Comparison of ENCODE assay signal across 21 mouse cellular contexts in the genomic region with DNA sequence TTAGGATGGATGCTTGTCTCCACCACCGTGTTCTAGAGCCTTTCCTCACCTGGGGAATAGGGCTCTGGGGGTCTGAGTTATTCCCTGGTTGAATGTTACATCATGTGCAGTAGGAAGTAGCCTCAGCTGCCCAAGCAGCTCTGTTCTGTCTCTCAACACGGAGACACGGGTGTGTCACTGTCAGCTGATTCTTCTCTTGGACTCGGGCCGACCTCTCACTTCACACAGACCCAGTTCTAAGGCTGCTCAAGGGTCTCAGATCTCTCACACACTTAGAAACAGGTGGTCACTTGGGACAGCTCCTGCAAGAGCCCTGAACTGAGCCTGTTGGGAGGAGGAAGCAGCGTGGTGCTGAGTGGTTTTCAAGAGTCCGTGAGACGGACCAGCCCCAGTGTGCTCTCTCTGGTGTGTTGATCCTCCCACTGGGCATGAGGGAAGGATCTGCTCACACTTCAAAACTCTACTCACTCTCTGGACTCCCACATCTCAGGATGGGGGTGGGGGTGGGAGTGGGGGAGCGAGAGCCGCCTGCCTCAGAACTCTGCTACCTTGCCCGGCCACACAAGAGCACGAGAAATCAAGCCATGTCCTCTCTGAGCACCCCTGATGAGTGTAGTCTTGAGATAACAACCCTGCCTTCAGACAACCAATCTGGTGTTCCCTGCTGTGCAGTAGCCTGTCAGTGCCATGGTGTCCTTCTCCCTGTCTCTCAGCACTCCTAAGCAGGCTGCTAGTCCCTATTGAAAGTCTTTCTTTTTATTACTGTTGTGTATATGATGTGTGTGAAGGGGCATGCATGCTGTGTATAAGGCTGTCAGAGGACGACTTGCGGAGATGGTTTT. TPM values are rescaled to one million over a fixed set of nuclear protein-coding genes. Genes with fewer than 3 reads are reported as not detected.
"Had no signal": no experiment of that assay in that cellular context is flagged by ENCODE, and none has a peak within 500 bp of the region (broad histone marks: within the 10 kb centered on the region; RNA-seq: fewer than 3 reads in every experiment).

No protein-coding gene starts in this region.

- H3K4me2 ChIP-seq: hindbrain, embryonic 15.5 days; limb, embryonic 12.5 days; midbrain, embryonic 13.5 days; neural tube, embryonic 15.5 days had no signal

- H3K27ac ChIP-seq: hindbrain, embryonic 15.5 days; kidney, postnatal 0 days; limb, embryonic 12.5 days; midbrain, embryonic 13.5 days; neural tube, embryonic 15.5 days; stomach, postnatal 0 days had no signal

- H3K27me3 ChIP-seq: hindbrain, embryonic 15.5 days; limb, embryonic 12.5 days; midbrain, embryonic 13.5 days; neural tube, embryonic 15.5 days had no signal

- H3K4me1 ChIP-seq: hindbrain, embryonic 15.5 days; limb, embryonic 12.5 days; midbrain, embryonic 13.5 days; neural tube, embryonic 15.5 days had no signal

- H3K9ac ChIP-seq: hindbrain, embryonic 15.5 days; limb, embryonic 12.5 days; midbrain, embryonic 13.5 days; neural tube, embryonic 15.5 days had no signal

- H3K4me3 ChIP-seq: hindbrain, embryonic 15.5 days; limb, embryonic 12.5 days; megakaryocyte, embryonic 14.5 days; midbrain, embryonic 13.5 days; myocyte; neural tube, embryonic 15.5 days had no signal

- H3K36me3 ChIP-seq: hindbrain, embryonic 15.5 days; limb, embryonic 12.5 days; midbrain, embryonic 13.5 days; neural tube, embryonic 15.5 days had no signal

- ATAC-seq: midbrain, embryonic 13.5 days had no signal

- H3K9me3 ChIP-seq: hindbrain, embryonic 15.5 days; limb, embryonic 12.5 days; megakaryocyte, embryonic 14.5 days; midbrain, embryonic 13.5 days; neural tube, embryonic 15.5 days had no signal

- DNase-seq: kidney, adult 11 months; kidney, adult 9 months; kidney, postnatal 36 days; layer of hippocampus, adult 9-11 months; layer of hippocampus, postnatal 36 days; right cerebral cortex, adult 18-20 months; right cerebral cortex, postnatal 25 days; thymus, postnatal 14 days had no signal

RNA-seq across cellular contexts. Expression of gene Mixl1, which starts 12.3 kb away (rescaled TPM):
- total RNA-seq: layer of hippocampus, adult 18-20 months; layer of hippocampus, postnatal 36 days; left cerebral cortex, adult 8-10 months; left cerebral cortex, postnatal 25 days; liver, adult 2 months had no signal
- polyA plus RNA-seq: hindbrain, embryonic 15.5 days; liver, adult 2 months; midbrain, embryonic 13.5 days; myocyte; neural tube, embryonic 15.5 days; small intestine, adult 2 months had no signal
